Mouse (Mus musculus): ENCODE measurements around the gene Rnaset2b. TPM values are rescaled to one million over a fixed set of nuclear protein-coding genes. Genes with fewer than 3 reads are reported as not detected.
A peak's percentile ranks its signal among the peaks of the same experiment; 100 is the strongest.
"Not testable (repeated sequence)": the region's sequence is repeated elsewhere in the genome, so short reads cannot be mapped to it uniquely, and the experiment has no call there.

Rnaset2b gene
- polyA plus RNA-seq, 1 experiment from 2014 or later, result 87.4 TPM

- 90% methylated on average over 8 of the region's 8 CpGs for WGBS
- not testable (repeated sequence) for H3K9ac ChIP-seq (replicated peaks); H3K36me3 ChIP-seq; ATAC-seq (ENCODE audit: low FRiP score); H3K27ac ChIP-seq (replicated peaks); H3K4me2 ChIP-seq; H3K9me3 ChIP-seq (replicated peaks); H3K27me3 ChIP-seq (replicated peaks); H3K4me3 ChIP-seq (replicated peaks); H3K4me1 ChIP-seq
Measured at GRCm38 (mm10) chr17:6996826-6997225, 26.4 kb downstream of the Rnaset2b start.

- H3K4me3 ChIP-seq (replicated peaks); H3K36me3 ChIP-seq; H3K4me2 ChIP-seq; H3K9me3 ChIP-seq (replicated peaks); H3K9ac ChIP-seq (replicated peaks); ATAC-seq (ENCODE audit: low FRiP score); H3K27me3 ChIP-seq (replicated peaks); H3K27ac ChIP-seq (replicated peaks); H3K4me1 ChIP-seq: not testable (repeated sequence)
- 57% methylated on average over 1 of the region's 7 CpGs for WGBS
Measured at GRCm38 (mm10) chr17:6997778-6998490, 27.5 kb downstream of the Rnaset2b start.

GRCm38 (mm10) chr17:7001790-7002585 lies 31.6 kb downstream of the Rnaset2b start:
- H3K9ac ChIP-seq (replicated peaks); H3K27me3 ChIP-seq (replicated peaks); H3K36me3 ChIP-seq; H3K4me1 ChIP-seq; H3K27ac ChIP-seq (replicated peaks); ATAC-seq (ENCODE audit: low FRiP score); H3K4me3 ChIP-seq (replicated peaks); H3K9me3 ChIP-seq (replicated peaks); H3K4me2 ChIP-seq: not testable (repeated sequence)
- WGBS, result 69% methylated on average over 8 of the region's 12 CpGs

- not testable (repeated sequence) for H3K27me3 ChIP-seq (replicated peaks); H3K4me1 ChIP-seq; H3K4me2 ChIP-seq; H3K9me3 ChIP-seq (replicated peaks); H3K4me3 ChIP-seq (replicated peaks); H3K36me3 ChIP-seq; H3K27ac ChIP-seq (replicated peaks); H3K9ac ChIP-seq (replicated peaks); ATAC-seq (ENCODE audit: low FRiP score)
- WGBS, result no CpG with 5 or more reads among the region's 3 CpGs
Measured at GRCm38 (mm10) chr17:7003392-7003791, 33.0 kb downstream of the Rnaset2b start.

- H3K27me3 ChIP-seq (replicated peaks); H3K4me2 ChIP-seq; H3K27ac ChIP-seq (replicated peaks); H3K9ac ChIP-seq (replicated peaks); H3K9me3 ChIP-seq (replicated peaks); H3K4me3 ChIP-seq (replicated peaks); ATAC-seq (ENCODE audit: low FRiP score); H3K36me3 ChIP-seq; H3K4me1 ChIP-seq: not testable (repeated sequence)
- WGBS, result 74% methylated on average over 3 of the region's 4 CpGs
Measured at GRCm38 (mm10) chr17:7005646-7006045, 35.2 kb downstream of the Rnaset2b start.

- not testable (repeated sequence) for H3K9ac ChIP-seq (replicated peaks); H3K27ac ChIP-seq (replicated peaks); H3K4me3 ChIP-seq (replicated peaks); ATAC-seq (ENCODE audit: low FRiP score); H3K36me3 ChIP-seq; H3K27me3 ChIP-seq (replicated peaks); H3K4me2 ChIP-seq; H3K9me3 ChIP-seq (replicated peaks); H3K4me1 ChIP-seq
Measured at GRCm38 (mm10) chr17:7008885-7009284, 38.5 kb downstream of the Rnaset2b start.

- H3K9me3 ChIP-seq (replicated peaks); H3K4me2 ChIP-seq; ATAC-seq (ENCODE audit: low FRiP score); H3K27me3 ChIP-seq (replicated peaks); H3K36me3 ChIP-seq; H3K9ac ChIP-seq (replicated peaks); H3K27ac ChIP-seq (replicated peaks); H3K4me1 ChIP-seq; H3K4me3 ChIP-seq (replicated peaks): not testable (repeated sequence)
- no CpG with 5 or more reads among the region's 7 CpGs for WGBS
Measured at GRCm38 (mm10) chr17:7009440-7009839, 39.0 kb downstream of the Rnaset2b start.

GRCm38 (mm10) chr17:7009901-7010300 lies 39.5 kb downstream of the Rnaset2b start:
- not testable (repeated sequence) for H3K9ac ChIP-seq (replicated peaks); ATAC-seq (ENCODE audit: low FRiP score); H3K27me3 ChIP-seq (replicated peaks); H3K4me2 ChIP-seq; H3K27ac ChIP-seq (replicated peaks); H3K4me3 ChIP-seq (replicated peaks); H3K36me3 ChIP-seq; H3K9me3 ChIP-seq (replicated peaks); H3K4me1 ChIP-seq
- 77% methylated on average over 5 of the region's 9 CpGs for WGBS

- ATAC-seq (ENCODE audit: low FRiP score); H3K4me2 ChIP-seq; H3K27ac ChIP-seq (replicated peaks); H3K4me1 ChIP-seq; H3K9ac ChIP-seq (replicated peaks); H3K27me3 ChIP-seq (replicated peaks); H3K9me3 ChIP-seq (replicated peaks); H3K4me3 ChIP-seq (replicated peaks); H3K36me3 ChIP-seq: not testable (repeated sequence)
- no CpG with 5 or more reads among the region's 1 CpGs for WGBS
Measured at GRCm38 (mm10) chr17:7014190-7014589, 43.8 kb downstream of the Rnaset2b start.

GRCm38 (mm10) chr17:7025257-7025656 lies 54.8 kb downstream of the Rnaset2b start, which contains the start of gene Gm1604a:
Gene Gm1604a (plus strand): TSS chr17:7025568.
- H3K27ac ChIP-seq (replicated peaks); H3K4me1 ChIP-seq; H3K36me3 ChIP-seq; H3K27me3 ChIP-seq (replicated peaks); H3K9me3 ChIP-seq (replicated peaks); H3K9ac ChIP-seq (replicated peaks); H3K4me3 ChIP-seq (replicated peaks): not testable (repeated sequence)
- WGBS, result 8% methylated on average over 6 of the region's 14 CpGs
- peak; percentile 82 for ATAC-seq (ENCODE audit: low FRiP score)
- H3K4me2 ChIP-seq, result peak within 1 kb of the TSS; percentile 30; the same call in 1 of the 2 replicates

- 25% methylated on average over 3 of the region's 14 CpGs for WGBS
- ATAC-seq (ENCODE audit: low FRiP score), result peak; percentile 47
Measured at GRCm38 (mm10) chr17:7025764-7026346, 55.4 kb downstream of the Rnaset2b start.

GRCm38 (mm10) chr17:7030204-7030603 lies 59.8 kb downstream of the Rnaset2b start:
- H3K4me1 ChIP-seq; H3K27ac ChIP-seq (replicated peaks); ATAC-seq (ENCODE audit: low FRiP score); H3K9ac ChIP-seq (replicated peaks); H3K9me3 ChIP-seq (replicated peaks); H3K4me3 ChIP-seq (replicated peaks); H3K36me3 ChIP-seq; H3K27me3 ChIP-seq (replicated peaks); H3K4me2 ChIP-seq: not testable (repeated sequence)
- WGBS, result 88% methylated on average over 5 of the region's 7 CpGs

More at GRCm38 (mm10) chr17:7025764-7026346, 55.4 kb downstream of the Rnaset2b start:
- not testable (repeated sequence) for H3K4me1 ChIP-seq; H3K27me3 ChIP-seq (replicated peaks); H3K4me2 ChIP-seq; H3K9ac ChIP-seq (replicated peaks); H3K9me3 ChIP-seq (replicated peaks); H3K27ac ChIP-seq (replicated peaks); H3K4me3 ChIP-seq (replicated peaks); H3K36me3 ChIP-seq
